Mouse (Mus musculus) adipocyte (in vitro differentiated cells): ENCODE measurements around the gene Asic4.

ENCODE experiments used
- DNase-seq: peaks from one replicate; pipeline ENCODE4 v3.0.0-alpha.2; 2016; ENCODE audit warnings: low spot score

Gene Asic4

DNA sequence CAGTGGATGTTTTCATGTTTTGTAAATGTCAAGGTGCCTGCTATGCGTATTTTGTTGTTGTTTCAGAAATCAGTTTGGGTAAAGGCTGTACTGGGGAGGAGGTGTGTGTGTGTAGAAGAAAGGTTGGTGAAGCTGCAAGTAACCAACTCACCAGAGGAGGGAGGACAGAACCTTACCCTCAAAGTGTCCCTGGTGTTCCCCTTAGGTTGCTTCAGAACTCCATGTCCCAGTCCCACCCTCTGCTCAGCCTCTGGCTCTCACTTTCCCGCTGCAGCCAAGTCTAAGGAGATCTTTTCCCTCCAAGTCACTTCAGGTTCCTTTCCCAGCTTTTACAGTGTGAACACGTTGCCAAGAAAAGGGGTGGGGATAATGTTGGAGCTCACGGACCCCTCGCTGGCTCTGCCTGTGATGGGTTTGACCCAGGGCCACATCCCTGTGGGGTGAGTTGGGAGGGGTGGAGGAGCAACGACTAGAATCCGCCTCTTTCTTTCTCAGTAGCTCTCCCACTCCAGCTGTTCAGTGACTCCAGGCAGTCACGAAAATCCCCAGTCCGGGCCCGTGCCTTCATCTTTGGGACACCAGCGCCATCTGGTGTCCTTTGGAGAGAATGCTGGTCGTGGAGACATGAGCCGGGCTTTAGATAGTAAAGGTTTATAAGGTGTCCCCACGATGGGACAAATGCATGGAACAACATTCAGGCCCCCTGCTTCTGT, 17.1 kb downstream of the Asic4 start:
- DNase-seq, result peak; percentile 91

DNA sequence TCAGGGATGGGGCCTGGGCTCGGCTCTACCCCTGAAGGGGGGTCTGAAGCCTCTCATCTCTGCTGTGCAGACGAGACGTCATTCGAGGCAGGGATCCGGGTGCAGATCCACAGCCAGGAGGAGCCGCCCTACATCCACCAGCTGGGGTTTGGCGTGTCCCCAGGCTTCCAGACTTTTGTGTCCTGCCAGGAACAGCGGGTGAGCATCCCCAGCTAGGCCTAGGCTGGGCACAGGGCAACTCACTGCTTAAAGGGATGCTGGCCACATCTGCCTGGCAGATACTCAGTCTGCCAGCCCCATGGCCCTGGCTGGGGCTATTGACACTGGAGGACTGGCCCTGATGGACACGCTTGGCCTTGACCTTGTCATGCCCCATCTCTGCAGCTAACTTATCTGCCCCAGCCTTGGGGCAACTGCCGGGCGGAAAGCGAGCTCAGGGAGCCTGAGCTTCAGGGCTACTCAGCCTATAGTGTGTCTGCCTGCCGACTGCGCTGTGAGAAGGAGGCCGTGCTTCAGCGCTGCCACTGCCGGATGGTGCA, 19.1 kb downstream of the Asic4 start:
- no peak for DNase-seq

DNA sequence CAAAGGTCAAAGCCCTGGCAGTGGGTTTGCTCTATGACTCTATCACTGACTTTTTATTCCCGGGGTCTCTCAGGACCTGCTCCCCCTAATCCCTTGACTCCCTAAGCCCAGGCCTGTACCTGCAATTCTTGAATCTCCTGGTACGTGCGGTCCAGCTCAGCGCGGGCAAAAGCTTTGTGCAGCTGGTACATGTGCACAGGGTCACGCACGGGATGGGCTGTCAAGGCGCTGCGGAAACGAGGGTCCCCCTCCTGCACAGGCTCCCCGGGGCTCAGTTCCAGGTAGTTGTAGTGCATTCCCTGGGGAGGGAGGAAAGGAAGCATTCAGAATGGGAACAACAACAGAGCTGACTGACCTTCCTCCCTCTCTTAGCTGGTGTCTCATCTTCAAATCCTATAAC, 26.2 kb downstream of the Asic4 start:
- no peak for DNase-seq

DNA sequence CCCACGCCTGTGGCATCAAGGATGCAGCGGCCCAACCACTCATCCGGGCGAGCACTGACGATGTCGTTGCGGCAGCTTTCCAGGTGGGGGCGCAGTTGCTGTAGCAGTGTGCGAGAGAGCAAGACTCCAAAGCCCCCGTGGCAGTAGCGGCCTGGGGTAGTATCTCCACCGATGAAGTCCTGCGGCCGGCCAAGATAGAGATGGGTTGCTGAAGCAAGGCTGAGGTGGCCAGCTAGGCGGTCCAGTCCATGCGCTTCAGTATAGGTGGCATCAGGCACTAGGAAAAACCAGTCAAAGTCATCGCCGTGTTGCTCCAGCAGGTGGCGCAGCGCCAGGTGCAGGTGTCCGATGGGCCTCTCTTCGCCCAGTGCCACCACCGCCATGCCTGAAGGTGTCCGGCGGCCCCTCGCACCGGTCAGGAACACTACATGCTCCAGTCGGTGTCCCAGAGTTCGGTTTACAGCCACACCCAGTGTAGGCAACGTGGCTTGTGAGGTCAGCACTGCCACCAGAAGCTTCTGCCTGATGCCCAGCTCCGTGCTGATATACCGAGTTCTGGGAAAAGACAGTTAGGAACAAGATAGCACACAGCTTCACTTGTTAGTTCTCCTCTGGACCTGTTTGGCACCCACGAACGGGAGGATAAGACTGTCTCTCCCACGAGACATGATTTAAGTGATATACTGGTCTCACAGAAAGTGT, 27.2 kb downstream of the Asic4 start:
- peak; percentile 59 for DNase-seq

DNA sequence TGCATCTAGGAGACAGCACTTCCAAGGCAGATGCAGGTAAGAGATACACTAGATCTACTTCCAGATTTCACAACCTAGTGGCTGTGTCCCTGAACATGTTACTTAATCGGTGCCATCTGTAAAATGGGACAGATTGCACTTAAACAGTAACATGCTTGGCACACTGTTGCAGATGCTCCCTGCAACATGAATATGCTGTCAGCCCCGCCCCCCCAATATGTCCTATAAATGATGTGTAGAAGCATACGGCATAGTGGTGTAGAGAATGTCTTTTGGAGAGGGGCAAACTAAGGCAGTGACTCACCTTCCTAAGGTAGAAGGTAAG, 27.7 kb downstream of the Asic4 start:
- DNase-seq, result peak; percentile 16

DNA sequence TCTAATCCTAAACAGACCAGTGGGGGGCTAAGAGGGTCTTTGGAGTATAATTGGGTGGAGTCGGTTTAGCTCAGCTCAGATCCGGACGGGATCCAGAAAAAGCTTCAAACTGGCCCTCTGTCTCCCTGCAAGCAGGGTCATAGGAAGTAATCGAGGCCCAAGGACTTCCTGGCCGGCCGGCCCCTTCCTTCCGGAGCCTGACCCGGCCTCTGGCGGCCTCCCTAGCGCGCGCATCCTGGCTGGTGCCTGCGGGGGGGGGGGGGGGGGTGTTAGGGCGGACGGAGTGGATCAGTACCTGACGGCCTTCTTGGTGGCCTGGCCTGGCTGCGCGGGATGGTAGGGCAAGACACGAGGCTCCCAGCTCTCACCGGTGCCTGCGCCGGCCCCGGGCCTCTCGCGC, 28.3 kb downstream of the Asic4 start:
- peak; percentile 55 for DNase-seq

DNA sequence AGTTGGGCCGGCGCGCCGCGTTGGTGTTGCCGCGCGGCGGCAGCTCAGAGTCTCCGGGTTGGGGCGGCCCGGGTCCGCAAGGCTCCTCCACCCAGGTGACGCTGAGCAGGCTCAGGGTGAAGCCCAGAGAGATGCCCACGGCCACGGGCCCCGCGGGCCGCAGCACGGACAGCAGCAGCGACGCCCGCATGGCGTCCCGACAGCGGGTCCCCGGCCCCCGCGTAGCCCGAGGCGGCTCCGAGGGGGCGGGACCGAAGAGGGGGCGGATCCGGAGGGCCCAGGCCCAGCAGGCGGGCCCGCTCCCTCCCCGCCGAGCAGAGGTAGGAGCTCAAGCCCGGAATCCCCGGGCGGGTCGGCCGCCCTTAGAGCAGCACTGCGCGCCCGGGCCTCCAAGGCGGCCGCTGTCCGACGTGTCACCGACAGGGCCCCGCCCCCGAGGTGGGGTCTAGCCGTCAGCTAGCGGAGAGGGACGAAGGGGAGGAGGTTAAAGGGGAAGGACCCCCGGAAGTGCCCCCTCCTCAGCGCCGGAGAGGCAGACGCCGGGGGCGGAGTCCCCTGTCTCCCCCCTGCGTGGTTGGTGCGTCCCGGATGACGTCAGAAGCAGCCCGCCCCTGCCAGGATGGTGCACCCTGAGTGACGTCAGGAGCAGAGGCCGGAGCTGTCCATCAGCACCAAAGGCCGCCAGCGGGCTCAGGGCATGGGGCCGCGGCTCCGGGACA, 28.8 kb downstream of the Asic4 start, which contains the start of the genes Chpf and Tmem198:
Chpf (minus strand) TSS at position 392 of the 719 bp plus-strand sequence.
Tmem198 (plus strand) TSS at position 617 of the 719 bp plus-strand sequence.
- peak; percentile 98 for DNase-seq

DNA sequence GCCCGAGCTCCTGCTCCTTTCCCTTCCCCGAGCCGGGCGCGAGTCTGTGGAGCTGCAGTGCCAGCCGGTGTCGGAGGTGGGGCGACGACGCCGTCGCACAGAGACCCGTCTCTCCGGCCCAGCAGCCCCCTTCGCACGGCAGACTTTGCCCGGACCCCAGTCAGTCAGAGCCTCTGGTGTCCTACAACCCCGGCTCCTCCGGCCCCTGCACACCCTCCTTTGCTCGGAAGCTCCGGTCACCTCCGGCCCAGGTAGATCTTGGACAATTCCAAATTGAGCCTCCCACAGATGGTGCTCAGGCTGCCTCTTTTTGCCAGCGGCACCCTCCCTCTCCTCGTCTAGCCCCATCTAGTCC, 29.4 kb downstream of the Asic4 start:
- no peak for DNase-seq

DNA sequence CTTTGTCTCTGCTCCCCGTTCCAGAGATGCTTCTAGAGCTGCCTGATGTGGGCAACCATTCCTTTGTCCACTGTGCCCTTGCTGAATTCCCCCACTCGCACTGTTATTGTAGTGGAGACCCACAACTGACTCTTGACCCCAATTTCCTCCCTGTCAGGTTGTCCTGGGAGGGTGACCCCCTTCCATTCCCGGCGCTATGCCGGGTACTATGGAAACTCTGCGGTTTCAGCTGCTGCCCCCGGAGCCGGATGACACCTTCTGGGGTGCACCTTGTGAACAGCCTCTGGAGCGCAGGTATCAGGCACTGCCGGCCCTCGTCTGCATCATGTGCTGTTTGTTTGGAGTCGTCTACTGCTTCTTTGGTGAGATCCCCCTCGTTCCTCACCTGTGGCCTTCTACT, 29.8 kb downstream of the Asic4 start:
- no peak for DNase-seq

DNA sequence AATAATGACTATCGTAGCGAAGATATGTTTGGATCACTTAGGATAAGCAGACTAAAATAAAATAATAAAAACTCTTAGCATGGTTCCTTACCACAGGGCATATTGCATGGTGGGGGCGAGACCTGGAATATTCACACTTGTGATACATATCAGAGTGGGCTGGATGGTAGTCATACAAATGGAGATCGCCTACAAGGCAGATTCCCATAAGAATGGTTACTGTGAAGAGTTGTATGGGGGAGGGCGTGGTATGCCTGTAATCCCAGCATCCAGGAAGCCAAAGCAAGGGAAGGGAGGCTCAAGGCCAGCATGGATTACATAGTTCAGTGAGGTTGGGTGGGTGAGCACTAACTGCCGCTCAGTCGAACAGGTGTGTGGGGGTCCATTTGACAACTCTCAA, 30.5 kb downstream of the Asic4 start:
- DNase-seq, result no peak

DNA sequence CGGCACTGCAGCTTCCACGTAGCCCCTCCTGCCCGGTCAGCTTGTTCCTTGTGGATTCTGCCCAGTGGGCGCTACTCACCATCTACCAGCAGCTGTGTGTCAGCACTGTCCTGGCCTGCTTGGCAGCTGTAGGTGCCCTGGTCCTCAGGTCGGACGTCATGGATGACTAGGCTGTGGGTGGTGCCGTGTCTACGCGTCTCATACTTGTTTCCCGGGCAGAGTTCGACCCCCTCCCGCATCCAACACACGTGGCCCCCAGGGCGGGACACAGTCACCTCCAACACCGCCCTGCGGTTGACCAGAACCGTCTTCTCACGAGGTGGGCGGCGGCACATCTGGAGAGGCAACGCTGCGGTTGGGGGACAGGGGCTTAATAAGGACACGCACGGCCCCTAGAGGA, 36.3 kb downstream of the Asic4 start:
- no peak for DNase-seq

DNA sequence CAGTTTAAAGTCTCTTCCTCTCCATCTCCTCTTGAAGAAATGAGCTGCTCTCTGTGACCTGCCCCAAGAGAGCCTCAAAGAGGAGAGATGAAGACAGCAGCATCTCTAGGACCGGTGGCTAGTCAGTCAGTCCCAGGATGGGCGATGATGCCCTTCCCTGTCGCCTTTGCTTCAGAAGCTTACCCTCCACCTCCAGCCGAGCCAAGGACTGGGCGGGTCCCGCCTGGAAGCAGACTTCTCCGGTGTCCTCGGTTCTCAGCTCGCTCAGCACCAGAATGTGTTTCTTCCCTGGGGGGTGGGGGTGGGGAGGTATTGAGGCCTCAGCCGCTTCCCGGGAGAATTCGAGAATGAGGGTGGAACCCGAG, 36.8 kb downstream of the Asic4 start:
- no peak for DNase-seq

DNA sequence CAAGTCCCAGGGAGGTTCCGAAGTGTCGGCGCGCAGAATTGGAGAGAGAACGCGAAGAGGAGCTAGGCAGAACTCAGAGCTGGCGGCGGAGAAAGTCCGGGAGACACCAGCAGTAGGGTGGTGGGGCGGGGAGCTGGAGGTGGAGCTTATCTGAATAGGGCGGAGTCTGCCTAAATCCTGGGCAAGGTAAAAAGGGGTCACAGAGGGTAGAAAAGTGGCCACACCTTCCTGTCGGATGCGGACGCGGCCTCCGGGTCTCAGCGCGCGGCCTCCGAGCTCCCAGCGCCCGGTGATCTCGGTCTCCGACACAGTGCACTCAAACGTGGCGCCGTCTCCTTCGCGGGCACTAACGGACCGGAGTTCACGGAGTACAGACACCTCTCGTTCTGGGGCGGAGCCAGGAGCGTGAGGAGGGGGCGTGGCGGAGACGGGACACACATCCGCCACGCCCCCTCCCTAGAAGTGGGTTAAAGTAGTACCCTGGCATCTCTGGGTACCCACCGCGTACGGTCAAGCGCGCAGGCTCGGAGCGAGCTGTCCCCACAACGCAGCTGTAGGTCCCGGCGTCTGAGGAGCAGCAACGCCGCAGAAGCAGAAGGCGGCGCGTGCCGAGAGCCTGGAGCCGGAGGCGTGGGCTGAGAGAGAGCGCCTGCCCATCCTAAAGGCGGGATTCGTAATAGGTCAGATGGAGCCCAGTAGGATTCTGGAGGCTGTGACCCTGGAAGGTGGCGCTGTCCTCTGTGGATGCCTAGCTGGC, 37.3 kb downstream of the Asic4 start:
- DNase-seq, result no peak

DNA sequence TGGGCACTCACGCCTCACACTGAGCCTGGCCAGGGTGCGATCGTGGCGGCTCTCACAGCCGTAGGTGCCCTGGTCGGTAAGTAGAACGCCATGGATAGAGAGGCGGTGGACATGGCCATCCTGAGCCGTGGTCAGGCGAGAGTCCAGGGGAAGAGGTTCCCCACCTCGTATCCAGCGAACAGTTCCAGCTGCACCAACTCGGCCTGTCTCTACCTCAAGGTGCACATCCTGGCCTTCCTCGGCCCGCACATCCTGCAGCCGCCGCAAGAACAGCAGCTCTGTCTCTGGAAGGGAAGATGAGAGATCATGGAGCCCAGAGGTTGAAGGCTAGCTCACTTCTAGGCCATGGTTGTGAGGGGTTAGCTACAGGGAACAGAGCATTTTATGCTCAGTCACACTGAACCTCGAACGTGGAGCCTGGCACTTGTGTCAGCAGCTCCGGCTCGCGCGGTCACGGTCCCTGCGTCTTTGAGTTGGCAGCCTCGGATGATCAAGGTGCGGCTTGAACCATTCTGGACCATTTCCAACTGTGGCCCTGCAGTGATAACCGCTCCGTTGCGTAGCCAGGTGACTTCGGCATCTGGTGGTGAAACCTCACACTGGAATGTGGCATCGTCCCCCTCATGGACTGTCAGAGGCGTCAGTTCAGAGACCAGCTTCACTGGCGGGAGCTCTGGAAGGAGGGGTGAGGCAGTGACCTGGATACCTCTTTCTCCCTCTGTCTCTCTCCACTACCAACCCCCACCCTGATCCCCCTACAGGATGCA, 40.7 kb downstream of the Asic4 start:
- DNase-seq, result no peak

DNA sequence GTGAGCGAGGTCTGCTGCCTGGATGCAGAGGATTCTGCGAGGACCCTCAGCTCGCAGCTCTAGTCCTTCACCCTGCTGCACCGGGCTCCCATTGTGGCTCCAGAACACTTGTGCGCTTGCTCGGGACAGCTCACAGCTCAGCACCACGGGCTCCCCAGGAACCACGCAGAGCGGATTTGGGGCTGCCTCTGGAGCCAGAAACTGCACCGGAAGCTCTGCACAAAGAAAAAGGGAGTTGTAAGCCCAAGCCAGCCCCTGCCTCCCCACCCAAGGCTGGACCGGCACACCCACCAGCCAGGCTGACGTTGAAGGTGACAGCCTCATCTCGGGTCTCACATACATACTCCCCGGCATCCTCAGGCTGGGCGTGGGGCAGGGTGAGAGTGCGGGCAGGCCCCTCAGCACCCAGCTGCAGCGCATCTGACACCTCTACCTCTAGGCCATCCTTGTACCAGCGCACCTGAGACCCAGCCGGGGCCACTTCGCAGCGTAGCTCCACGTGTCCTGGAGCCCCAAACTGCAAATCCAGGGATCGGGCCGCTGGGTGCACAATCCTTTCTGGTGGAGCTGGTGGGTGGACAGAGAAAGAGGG, 42.4 kb downstream of the Asic4 start:
- no peak for DNase-seq

DNA sequence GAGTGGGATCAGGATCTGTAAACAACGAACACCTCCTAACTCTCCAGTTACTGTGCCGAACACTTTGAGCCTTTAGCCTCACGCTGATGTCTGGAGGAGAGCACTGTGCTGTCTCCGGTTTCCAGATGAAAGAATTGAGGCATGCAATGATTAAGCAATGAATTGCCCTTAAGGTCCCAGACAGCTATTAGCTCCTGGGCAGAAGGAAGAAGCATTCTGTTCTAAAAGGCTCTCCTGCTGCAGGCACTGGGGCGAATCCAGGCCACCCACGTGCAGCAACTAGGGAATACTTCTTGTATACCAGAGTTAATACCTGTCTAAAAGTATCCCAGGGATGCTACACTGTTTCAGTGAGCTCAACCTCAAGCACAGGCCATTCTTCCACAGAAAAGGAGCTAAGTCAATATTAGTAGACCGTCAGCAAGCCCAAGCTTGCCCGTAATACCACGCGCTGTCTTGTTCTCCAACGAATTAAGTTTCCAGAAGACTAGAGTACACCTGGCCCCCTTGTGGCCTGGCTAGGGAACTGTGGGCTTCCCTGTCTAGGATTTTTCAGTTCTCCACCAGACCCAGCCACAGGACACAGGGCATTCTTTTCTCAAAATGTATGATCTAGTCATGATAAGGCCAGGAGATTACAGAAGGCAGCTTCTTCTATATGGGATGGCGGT, 44.8 kb downstream of the Asic4 start:
- DNase-seq, result peak; percentile 42

DNA sequence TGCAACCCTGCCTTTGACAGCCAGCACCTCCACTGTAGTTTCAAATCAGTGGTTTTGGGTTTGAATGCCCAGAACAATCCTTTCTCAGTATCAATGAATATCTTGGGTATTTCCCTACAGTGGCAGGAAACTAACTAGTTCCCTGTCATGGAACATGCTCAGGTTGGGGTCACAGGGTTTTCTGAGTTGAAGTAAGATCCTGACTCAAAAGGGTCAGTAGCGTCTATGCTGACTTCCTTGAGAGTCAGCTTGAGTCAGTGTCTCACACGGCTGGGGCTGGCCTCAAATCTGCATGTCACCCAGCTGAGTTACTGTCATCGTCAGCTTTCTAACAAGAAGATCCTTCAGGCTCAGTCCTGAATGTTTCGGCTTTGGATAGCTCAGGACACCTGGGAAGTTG, 48.7 kb downstream of the Asic4 start:
- DNase-seq, result no peak

DNA sequence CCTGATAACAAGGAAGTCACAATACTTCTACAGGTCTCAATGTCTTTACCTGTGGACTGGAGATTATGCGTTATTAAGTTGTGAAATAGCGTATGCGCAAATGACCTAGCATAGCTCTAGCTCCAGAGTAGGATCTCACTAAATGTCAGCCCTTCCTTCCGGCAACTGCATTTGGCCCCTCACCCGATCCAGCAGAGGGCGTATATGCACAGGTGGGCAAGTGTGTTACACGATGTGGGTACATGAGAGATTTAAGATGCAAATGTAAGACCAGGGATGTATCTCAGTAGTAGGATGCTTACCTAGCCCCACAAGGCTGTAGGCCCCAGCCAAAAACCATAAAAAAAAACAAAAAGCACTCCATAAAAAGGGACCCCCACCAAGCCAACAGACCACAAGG, 49.2 kb downstream of the Asic4 start:
- no peak for DNase-seq

DNA sequence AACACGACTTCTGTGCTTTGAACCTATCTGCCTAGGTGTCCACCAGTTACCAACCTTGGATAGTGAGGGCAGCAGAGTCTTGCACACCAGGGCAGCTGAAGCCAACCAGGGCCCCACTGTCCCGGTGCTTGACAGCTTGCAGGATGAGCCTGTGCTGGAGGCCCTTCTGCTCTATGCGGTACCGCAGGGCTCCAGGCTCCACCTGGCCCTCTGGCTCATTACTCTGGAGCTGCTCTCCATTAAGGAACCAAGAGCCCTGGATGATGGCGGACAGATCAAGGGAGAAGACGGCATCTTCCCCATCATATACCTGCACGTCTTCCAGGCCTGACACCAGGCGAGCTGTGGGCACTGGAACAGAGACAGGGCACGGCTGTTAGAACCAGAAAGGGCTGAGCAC, 51.7 kb downstream of the Asic4 start:
- no peak for DNase-seq

DNA sequence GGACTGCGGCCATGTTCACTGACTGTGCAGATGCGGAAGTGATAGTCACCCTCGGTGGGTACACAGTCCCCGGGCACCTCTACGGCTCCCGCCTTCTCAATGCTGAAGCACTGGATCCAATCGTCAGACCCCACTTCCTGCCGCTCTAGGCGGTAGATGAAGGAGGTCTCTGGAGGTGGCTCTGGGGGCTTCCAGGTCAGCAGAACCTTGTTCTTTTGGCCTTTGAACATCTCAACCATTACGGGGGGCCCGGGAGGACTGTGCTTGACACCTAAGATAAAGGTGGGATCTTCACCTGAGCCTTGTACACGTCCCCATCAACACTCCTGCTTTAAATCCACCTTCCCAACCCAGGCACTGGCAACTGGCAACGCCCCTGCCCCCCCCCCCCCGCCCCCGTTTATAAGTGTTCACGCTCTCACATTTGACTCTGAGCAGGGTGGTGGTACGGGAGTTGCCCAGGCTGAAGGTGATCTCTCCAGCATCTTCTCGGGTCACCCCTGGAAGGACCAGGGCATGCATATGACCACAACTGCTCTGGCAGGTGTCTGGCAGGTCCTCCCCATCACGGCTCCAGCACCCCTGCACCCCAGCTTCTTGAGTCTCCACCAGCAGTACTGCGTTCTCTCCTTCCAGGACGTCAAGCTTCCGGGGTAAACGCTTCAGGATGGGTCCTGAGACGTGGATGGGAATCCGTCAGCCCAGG, 52.9 kb downstream of the Asic4 start:
- DNase-seq, result no peak
